Mouse (Mus musculus) hindbrain, postnatal 0 days (tissue): ENCODE results near the gene Gpr183. TPM values are rescaled to one million over a fixed set of nuclear protein-coding genes. Genes with fewer than 3 reads are reported as not detected.

Experiments used
- ATAC-seq: fragments of 200-750 bp; cut with Nextera tagmentation; 2 replicates; pipeline ENCODE4 v1.8.0; 2017; ENCODE audit warnings: mild to moderate bottlenecking, moderate TSS enrichment, moderate library complexity
- DNase-seq: peaks from one replicate; pipeline ENCODE4 v3.0.0-alpha.2; 2015; ENCODE audit warnings: low spot score
- H3K27ac ChIP-seq: fragments of 300-500 bp; sonication (generic); 2 replicates; pipeline ENCODE4 v1.5.1; 2014; ENCODE audit warnings: mild to moderate bottlenecking
- H3K27me3 ChIP-seq: fragments of 300-500 bp; sonication (generic); 2 replicates; pipeline ENCODE4 v1.6.1; 2014; ENCODE audit warnings: low read length, mixed read lengths; ENCODE audit not compliant: insufficient read depth
- H3K36me3 ChIP-seq: fragments of 300-500 bp; sonication (generic); 2 replicates; pipeline ENCODE4 v1.6.1; 2014; ENCODE audit warnings: low read length, mixed read lengths; ENCODE audit not compliant: insufficient read depth
- H3K4me1 ChIP-seq: fragments of 300-500 bp; sonication (generic); 2 replicates; pipeline ENCODE4 v1.6.1; 2014; ENCODE audit warnings: antibody characterized with exemption, low read length, mixed read lengths; ENCODE audit not compliant: insufficient read depth
- H3K4me2 ChIP-seq: fragments of 300-500 bp; sonication (generic); 2 replicates; pipeline ENCODE4 v1.6.1; 2014; ENCODE audit warnings: low read depth, mild to moderate bottlenecking, low read length, moderate library complexity, mixed read lengths
- H3K4me3 ChIP-seq: fragments of 300-500 bp; sonication (generic); 2 replicates; pipeline ENCODE4 v1.5.1; 2014; ENCODE audit warnings: low read length
- H3K9ac ChIP-seq: fragments of 300-500 bp; sonication (generic); replicated peaks from 2 replicates; pipeline ENCODE4 v1.6.1; 2014; ENCODE audit warnings: mild to moderate bottlenecking, low read length, moderate library complexity, mixed read lengths
- H3K9me3 ChIP-seq: fragments of 300-500 bp; sonication (generic); 2 replicates; pipeline ENCODE4 v1.6.1; 2016; ENCODE audit warnings: low read length, mixed read lengths
- CTCF ChIP-seq: IDR thresholded peaks from 2 replicates; pipeline ENCODE4 v1.5.1; 2016; ENCODE audit warnings: antibody characterized with exemption, control low read depth, low read depth
- WGBS: fragments of 180-500 bp; shearing (Covaris S2); extraction: QIAGEN DNeasy Blood & Tissue Kit; methylation state at CpG from one replicate; pipeline ENCODE4 v1.1.7; 2014; 5-methylcytosine and 5-hydroxymethylcytosine counted together
- polyA plus RNA-seq: library from polyadenylated mRNA; unstranded; fragments of >200 nt; fragmentation: Nextera tagmentation; extraction: Ambion mirVana; gene quantifications from 2 replicates; pipeline ENCODE4 v1.2.1, GENCODE M21; 2015
- total RNA-seq: library from RNA; depleted of rRNA; stranded (reverse); fragments of >200 nt; gene quantifications from 2 replicates; pipeline ENCODE4 v1.2.3, GENCODE M21; 2014; rRNA removed

Gene Gpr183
- total and polyA plus RNA-seq, 2 experiments from 2014 or later = 0.56 to 1.3 TPM

- Histone ChIP-seq H3K4me1 (no peaks in the 10 kb centered on the region), H3K4me2 (no peak overlapping the region), H3K36me3 (peaks cover 23% of the 10 kb centered on the region; the same call in 1 of the 2 replicates), H3K27ac (no peak overlapping the region), H3K9me3 (no peaks in the 10 kb centered on the region), H3K9ac (no peak overlapping the region), H3K27me3 (no peaks in the 10 kb centered on the region), H3K4me3 (no peak overlapping the region)
- no peak for DNase-seq
- no peak for ATAC-seq
- no peak for TF ChIP-seq CTCF
- 96% methylated on average over 7 of the region's 7 CpGs for WGBS
These were observed 52.5 kb downstream of the Gpr183 start for GRCm38 (mm10) chr14:121912501-121912900.

GRCm38 (mm10) chr14:121909868-121910267 is 55.1 kb downstream of the Gpr183 start:
- H3K27me3 ChIP-seq = no peaks in the 10 kb centered on the region
- no peak for DNase-seq
- no peaks in the 10 kb centered on the region for H3K9me3 ChIP-seq
- no peaks in the 10 kb centered on the region for H3K4me1 ChIP-seq
- no peak overlapping the region for H3K4me3 ChIP-seq
- ATAC-seq = no peak
- H3K4me2 ChIP-seq = no peak overlapping the region
- no peak for TF ChIP-seq CTCF
- WGBS = 93% methylated on average over 6 of the region's 6 CpGs
- no peak overlapping the region for H3K9ac ChIP-seq
- H3K27ac ChIP-seq = no peak overlapping the region
- H3K36me3 ChIP-seq = peaks cover 14% of the 10 kb centered on the region; the same call in 1 of the 2 replicates

- DNase-seq = no peak
- Histone ChIP-seq H3K9me3 (no peaks in the 10 kb centered on the region), H3K4me1 (no peaks in the 10 kb centered on the region), H3K27ac (no peak overlapping the region), H3K4me2 (no peak overlapping the region), H3K36me3 (peaks cover 14% of the 10 kb centered on the region; the same call in 1 of the 2 replicates), H3K27me3 (no peaks in the 10 kb centered on the region), H3K4me3 (no peak overlapping the region), H3K9ac (no peak overlapping the region)
- WGBS = 89% methylated on average over 11 of the region's 11 CpGs
- no peak for ATAC-seq
- TF ChIP-seq CTCF = no peak
These were observed 57.9 kb downstream of the Gpr183 start for GRCm38 (mm10) chr14:121906992-121907681.

GRCm38 (mm10) chr14:121906341-121906991 is 58.5 kb downstream of the Gpr183 start:
- no peak for ATAC-seq
- no peak overlapping the region for H3K27ac ChIP-seq
- no peak overlapping the region for H3K4me2 ChIP-seq

GRCm38 (mm10) chr14:121904754-121905153 is 60.2 kb downstream of the Gpr183 start:
- H3K27me3 ChIP-seq = no peaks in the 10 kb centered on the region
- DNase-seq (no peak), ATAC-seq (no peak)
- H3K9ac ChIP-seq = no peak overlapping the region
- H3K9me3 ChIP-seq = no peaks in the 10 kb centered on the region
- H3K4me3 ChIP-seq = no peak overlapping the region
- 63% methylated on average over 3 of the region's 3 CpGs for WGBS
- no peak overlapping the region for H3K27ac ChIP-seq
- H3K36me3 ChIP-seq = peaks cover 10% of the 10 kb centered on the region; the same call in 1 of the 2 replicates
- TF ChIP-seq CTCF = no peak
- H3K4me1 ChIP-seq = no peaks in the 10 kb centered on the region
- no peak overlapping the region for H3K4me2 ChIP-seq

More at GRCm38 (mm10) chr14:121906341-121906991, 58.5 kb downstream of the Gpr183 start:
- no peaks in the 10 kb centered on the region for H3K9me3 ChIP-seq
- DNase-seq = no peak
- H3K4me1 ChIP-seq = no peaks in the 10 kb centered on the region
- H3K9ac ChIP-seq = no peak overlapping the region
- TF ChIP-seq CTCF = no peak
- 85% methylated on average over 8 of the region's 8 CpGs for WGBS
- no peak overlapping the region for H3K4me3 ChIP-seq
- peaks cover 14% of the 10 kb centered on the region; the same call in 1 of the 2 replicates for H3K36me3 ChIP-seq
- no peaks in the 10 kb centered on the region for H3K27me3 ChIP-seq

- DNase-seq (no peak), ATAC-seq (no peak)
- H3K9me3 ChIP-seq = no peaks in the 10 kb centered on the region
- no peak overlapping the region for H3K27ac ChIP-seq
- 90% methylated on average over 7 of the region's 7 CpGs for WGBS
- H3K9ac ChIP-seq = no peak overlapping the region
- H3K4me1 ChIP-seq = no peaks in the 10 kb centered on the region
- peaks cover 10% of the 10 kb centered on the region; the same call in 1 of the 2 replicates for H3K36me3 ChIP-seq
- no peak overlapping the region for H3K4me2 ChIP-seq
- no peak for TF ChIP-seq CTCF
- no peak overlapping the region for H3K4me3 ChIP-seq
- H3K27me3 ChIP-seq = no peaks in the 10 kb centered on the region
These were observed 61.6 kb downstream of the Gpr183 start for GRCm38 (mm10) chr14:121903381-121903876.

Other genes with a start within 250 kb of the Gpr183 start
- gene Dock9, start 167.4 kb downstream of the Gpr183 start, total RNA-seq = 46.0 and 51.3 TPM in 2 replicates
- gene Dock9, start 167.4 kb downstream of the Gpr183 start, polyA plus RNA-seq = 11.7 and 12.7 TPM in 2 replicates
- gene Ubac2, start 86.6 kb downstream of the Gpr183 start, total RNA-seq = 42.9 and 45.6 TPM in 2 replicates
- gene Ubac2, start 86.6 kb downstream of the Gpr183 start, polyA plus RNA-seq = 55.4 and 55.8 TPM in 2 replicates
- gene Gpr18, start 49.4 kb downstream of the Gpr183 start, total RNA-seq = not detected in 2 replicates
- not detected in 2 replicates for gene Gpr18, start 49.4 kb downstream of the Gpr183 start, polyA plus RNA-seq
- gene Timm8a2, start 69.5 kb upstream of the Gpr183 start, total RNA-seq = not detected in 2 replicates
- not detected in 2 replicates for gene Timm8a2, start 69.5 kb upstream of the Gpr183 start, polyA plus RNA-seq
- 81.0 and 85.0 TPM in 2 replicates for gene Tm9sf2, start 141.8 kb upstream of the Gpr183 start, total RNA-seq
- 105 and 112 TPM in 2 replicates for gene Tm9sf2, start 141.8 kb upstream of the Gpr183 start, polyA plus RNA-seq
- 13.3 and 17.4 TPM in 2 replicates for gene Clybl, start 216.5 kb upstream of the Gpr183 start, total RNA-seq
- 26.7 and 29.9 TPM in 2 replicates for gene Clybl, start 216.5 kb upstream of the Gpr183 start, polyA plus RNA-seq